31 mouse cellular contexts compared by ENCODE assay signal in the genomic region with DNA sequence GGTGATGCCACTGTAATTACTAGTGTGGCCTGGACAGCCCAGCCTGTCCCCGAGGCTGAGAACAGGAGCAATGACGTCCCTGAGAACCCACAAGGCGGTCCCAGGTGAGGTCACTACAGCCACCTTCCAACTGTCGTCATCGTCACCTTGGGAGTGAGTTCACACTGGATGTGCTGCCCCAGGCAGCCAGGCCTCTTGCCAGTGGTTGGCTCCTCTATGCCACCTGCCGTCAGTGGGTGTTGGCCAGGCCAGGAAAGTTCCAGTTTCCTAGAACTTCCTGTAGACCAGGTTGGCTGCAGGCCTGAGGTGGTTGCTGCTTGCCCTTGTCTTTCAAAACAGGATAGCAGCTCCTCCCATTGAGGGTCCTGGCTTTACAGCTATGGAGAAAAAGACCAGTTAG. TPM values are rescaled to one million over a fixed set of nuclear protein-coding genes. Genes with fewer than 3 reads are reported as not detected.
DNase-seq lines count a peak whose midpoint lies in the region; ATAC-seq and TF ChIP-seq lines count a peak whose summit lies in the region.
"Had no signal": no experiment of that assay in that cellular context is flagged by ENCODE, and none has a peak within 500 bp of the region (broad histone marks: within the 10 kb centered on the region; RNA-seq: fewer than 3 reads in every experiment).

No protein-coding gene starts in this region.

- no peaks in the 10 kb centered on the region for H3K79me2 ChIP-seq in heart, adult 2 months (replicated peaks; ENCODE audit: control insufficient read depth, insufficient read depth, low read length)

- no peak for ATAC-seq in kidney, embryonic 16.5 days (ENCODE audit: low FRiP score, low TSS enrichment)
- ATAC-seq in neural tube, embryonic 15.5 days (ENCODE audit: low FRiP score), result no peak
- no peak for ATAC-seq in CD4-positive, CD25-positive, alpha-beta regulatory T cell, adult 4 months
- ATAC-seq: forebrain, embryonic 14.5 days; inflammation-experienced regulatory T-cells, adult 6 months; lung, postnatal 0 days had no signal

- TF ChIP-seq POLR2A in heart, adult 2 months (IDR thresholded peaks at IDR 0.05; ENCODE audit: insufficient read depth, low read depth, low read length), result no peak

- DNase-seq in heart, adult 2 months, result no peak
- DNase-seq in heart, postnatal 36 days, result no peak
- peak; percentile 47 for DNase-seq in kidney, adult 9 months
- DNase-seq in kidney, postnatal 25 days, result peak; percentile 45 to 77
- DNase-seq: adrenal gland, adult 8-10 months; B cell, adult 2 months; cerebellum, adult 2 months; cerebellum, postnatal 14 days; heart, postnatal 10 days; layer of hippocampus, postnatal 36 days; liver, embryonic 13.5 days; midbrain, embryonic 14.5 days; right cerebral cortex, adult 18-20 months; spleen, adult 18-20 months; thymus, adult 18-20 months; thymus, postnatal 25 days had no signal

- TF ChIP-seq EP300 in heart, adult 2 months (IDR thresholded peaks at IDR 0.05; ENCODE audit: insufficient read depth, low read depth, low read length), result no peak

- H3K27ac ChIP-seq in heart, adult 2 months, result no peak overlapping the region
- no peak overlapping the region for H3K27ac ChIP-seq in kidney, embryonic 16.5 days (ENCODE audit: low read length)
- H3K27ac ChIP-seq in neural tube, embryonic 15.5 days (replicated peaks), result peak overlapping the region; percentile 30; the same call in 1 of the 2 replicates
- H3K27ac ChIP-seq: heart, embryonic 13.5 days; hindbrain, embryonic 15.5 days; kidney, postnatal 0 days; limb, embryonic 10.5 days; limb, embryonic 15.5 days; liver, embryonic 13.5 days; stomach, postnatal 0 days had no signal

- intact Hi-C loops in heart, adult 2 months (cut with DNase I), result no loop called here
- intact Hi-C loops in heart, postnatal 36 days (cut with DNase I), result no loop called here

- H3K9me3 ChIP-seq in kidney, embryonic 16.5 days (ENCODE audit: low read length), result no peaks in the 10 kb centered on the region
- H3K9me3 ChIP-seq in neural tube, embryonic 15.5 days (replicated peaks), result no peaks in the 10 kb centered on the region
- H3K9me3 ChIP-seq: heart, embryonic 13.5 days; hindbrain, embryonic 10.5 days; hindbrain, embryonic 15.5 days; limb, embryonic 10.5 days; limb, embryonic 15.5 days; liver, embryonic 13.5 days had no signal

- WGBS in heart, adult 2 months, result 62% methylated on average over 6 of the region's 6 CpGs
- WGBS in kidney, embryonic 16.5 days, result 81% methylated on average over 6 of the region's 6 CpGs
- WGBS in neural tube, embryonic 15.5 days, result 86% methylated on average over 6 of the region's 6 CpGs

- no peak overlapping the region for H3K4me2 ChIP-seq in kidney, embryonic 16.5 days (replicated peaks; ENCODE audit: low read depth, low read length)
- H3K4me2 ChIP-seq in neural tube, embryonic 15.5 days, result no peak overlapping the region
- H3K4me2 ChIP-seq: heart, embryonic 13.5 days; hindbrain, embryonic 15.5 days; limb, embryonic 15.5 days; liver, embryonic 13.5 days had no signal

- no peak overlapping the region for H3K4me3 ChIP-seq in heart, adult 2 months
- no peak overlapping the region for H3K4me3 ChIP-seq in kidney, embryonic 16.5 days (ENCODE audit: low read length)
- H3K4me3 ChIP-seq in neural tube, embryonic 15.5 days (replicated peaks), result no peak overlapping the region
- H3K4me3 ChIP-seq: heart, embryonic 13.5 days; hindbrain, embryonic 10.5 days; hindbrain, embryonic 15.5 days; limb, embryonic 10.5 days; limb, embryonic 15.5 days; liver, embryonic 13.5 days had no signal

- peaks cover 24% of the 10 kb centered on the region for H3K4me1 ChIP-seq in heart, adult 2 months (ENCODE audit: control insufficient read depth, insufficient read depth, low read length)
- H3K4me1 ChIP-seq in kidney, embryonic 16.5 days (ENCODE audit: insufficient read depth, low read length), result peaks cover 15% of the 10 kb centered on the region
- H3K4me1 ChIP-seq in neural tube, embryonic 15.5 days, result peaks cover 28% of the 10 kb centered on the region
- H3K4me1 ChIP-seq: hindbrain, embryonic 15.5 days; liver, embryonic 13.5 days had no signal

- H3K27me3 ChIP-seq in heart, adult 2 months (ENCODE audit: control insufficient read depth, insufficient read depth, low read length), result no peaks in the 10 kb centered on the region
- H3K27me3 ChIP-seq in kidney, embryonic 16.5 days (ENCODE audit: insufficient read depth, low read length), result no peaks in the 10 kb centered on the region
- H3K27me3 ChIP-seq in neural tube, embryonic 15.5 days (replicated peaks), result 0 out of 2 replicates have a peak, but pooled peaks cover 3% of the 10 kb centered on the region
- H3K27me3 ChIP-seq: hindbrain, embryonic 15.5 days; limb, embryonic 15.5 days; liver, embryonic 13.5 days had no signal

- TF ChIP-seq CTCF in heart, adult 2 months (IDR thresholded peaks at IDR 0.05), result 0 out of 2 replicates have a peak, but pooled peaks have one; percentile 3

- H3K9ac ChIP-seq in heart, adult 2 months (ENCODE audit: low read depth, low read length), result no peak overlapping the region
- no peak overlapping the region for H3K9ac ChIP-seq in kidney, embryonic 16.5 days (replicated peaks; ENCODE audit: low read length)
- H3K9ac ChIP-seq in neural tube, embryonic 15.5 days (replicated peaks), result no peak overlapping the region
- H3K9ac ChIP-seq: heart, embryonic 13.5 days; hindbrain, embryonic 15.5 days; limb, embryonic 15.5 days; liver, embryonic 13.5 days had no signal

- H3K36me3 ChIP-seq in heart, adult 2 months (ENCODE audit: control insufficient read depth, insufficient read depth, low read length), result no peaks in the 10 kb centered on the region
- no peaks in the 10 kb centered on the region for H3K36me3 ChIP-seq in kidney, embryonic 16.5 days (ENCODE audit: insufficient read depth, low read length)
- H3K36me3 ChIP-seq in neural tube, embryonic 15.5 days, result no peaks in the 10 kb centered on the region
- H3K36me3 ChIP-seq: heart, embryonic 13.5 days; hindbrain, embryonic 10.5 days; hindbrain, embryonic 15.5 days; limb, embryonic 10.5 days; limb, embryonic 15.5 days; liver, embryonic 13.5 days had no signal

RNA-seq across cellular contexts. Expression of a gene that starts 40.9 kb away (rescaled TPM):
- 10 to 100 TPM; 10.7 to 12.0 TPM for total RNA-seq in heart, adult 2 months (2021)
- polyA plus RNA-seq in heart, adult 2 months (2012; rRNA removed), result 7.3 and 8.2 TPM in 2 replicates
- 10 to 100 TPM; 13.8 to 15.5 TPM for total RNA-seq in heart, postnatal 36 days (2021)
- 3.8 and 4.4 TPM in 2 replicates for polyA plus RNA-seq in kidney, embryonic 16.5 days (2015; fragmentation: Nextera tagmentation; extraction: Ambion mirVana)
- polyA plus RNA-seq in neural tube, embryonic 15.5 days (2015; fragmentation: Nextera tagmentation; extraction: Ambion mirVana), result 4.0 and 4.2 TPM in 2 replicates
- polyA plus RNA-seq in CD4-positive, CD25-positive, alpha-beta regulatory T cell, adult 4 months (2017; shearing (Covaris generic)), result not detected
- total RNA-seq: CH12.LX; monocyte, adult 5-6 weeks had no signal
- polyA plus RNA-seq: inflammation-experienced regulatory T-cells, adult 6 months had no signal

Comparison
In these comparisons a context has a peak if more than half of its experiments do, and no peak if none do; other contexts are left out.
1. DNase-seq: peak in kidney, adult 9 months (single experiment) and kidney, postnatal 25 days (2 of 2); none in heart, adult 2 months (0 of 2) and heart, postnatal 36 days (0 of 2).